Mouse (Mus musculus) testis, adult 2 months (tissue): Measurements from ENCODE around the gene Rwdd3. TPM values are rescaled to one million over a fixed set of nuclear protein-coding genes. Genes with fewer than 3 reads are reported as not detected.

Source experiments
- H3K27ac ChIP-seq: fragments of 200-500 bp; 2 replicates; pipeline ENCODE4 v1.5.1; 2012; ENCODE audit warnings: low read depth, low read length; ENCODE audit not compliant: control insufficient read depth, insufficient read depth
- H3K27me3 ChIP-seq: fragments of 200-500 bp; 2 replicates; pipeline ENCODE4 v1.6.1; 2012; ENCODE audit warnings: mild to moderate bottlenecking, low read length, moderate library complexity; ENCODE audit not compliant: control insufficient read depth, insufficient read depth
- H3K36me3 ChIP-seq: fragments of 200-500 bp; 2 replicates; pipeline ENCODE4 v1.6.1; 2012; ENCODE audit warnings: mild to moderate bottlenecking, low read length; ENCODE audit not compliant: control insufficient read depth, insufficient read depth
- H3K4me1 ChIP-seq: fragments of 200-500 bp; 2 replicates; pipeline ENCODE4 v1.6.1; 2012; ENCODE audit warnings: low read length; ENCODE audit not compliant: control insufficient read depth, insufficient read depth
- H3K4me3 ChIP-seq: fragments of 200-500 bp; 2 replicates; pipeline ENCODE4 v1.5.1; 2012; ENCODE audit warnings: low read depth, mild to moderate bottlenecking, low read length, moderate library complexity, mixed read lengths; ENCODE audit not compliant: control insufficient read depth
- CTCF ChIP-seq: fragments of 200-500 bp; IDR thresholded peaks from 2 replicates; pipeline ENCODE4 v1.5.1; 2012; ENCODE audit warnings: low read depth, mild to moderate bottlenecking, inconsistent platforms, low read length, moderate library complexity; ENCODE audit not compliant: control insufficient read depth, insufficient read depth, insufficient replicate concordance
- POLR2A ChIP-seq: fragments of 200-500 bp; IDR thresholded peaks from 2 replicates; pipeline ENCODE4 v1.6.1; 2012; ENCODE audit warnings: low read depth, mild to moderate bottlenecking, inconsistent platforms, low read length, moderate library complexity; ENCODE audit not compliant: control insufficient read depth
- polyA plus RNA-seq: library from polyadenylated mRNA; depleted of rRNA; stranded (reverse); fragments of >200 nt; gene quantifications from 2 replicates; pipeline ENCODE4 v1.2.3, GENCODE M21; 2012; rRNA removed

Gene Rwdd3
- polyA plus RNA-seq, 1 experiment = 1.8 TPM

- no peaks in the 10 kb centered on the region for H3K4me1 ChIP-seq
- no peaks in the 10 kb centered on the region for H3K36me3 ChIP-seq
- H3K27me3 ChIP-seq = no peaks in the 10 kb centered on the region
- H3K4me3 ChIP-seq = no peak overlapping the region
- H3K27ac ChIP-seq = no peak overlapping the region
- TF ChIP-seq CTCF (no peak), POLR2A (no peak)
Observed at GRCm38 (mm10) chr3:121126476-121126875, 45.0 kb downstream of the Rwdd3 start.

- H3K27me3 ChIP-seq = no peaks in the 10 kb centered on the region
- TF ChIP-seq CTCF (no peak), POLR2A (no peak)
- no peak overlapping the region for H3K4me3 ChIP-seq
- H3K36me3 ChIP-seq = no peaks in the 10 kb centered on the region
- H3K27ac ChIP-seq = no peak overlapping the region
- no peaks in the 10 kb centered on the region for H3K4me1 ChIP-seq
Observed at GRCm38 (mm10) chr3:121121072-121121471, 50.4 kb downstream of the Rwdd3 start.

GRCm38 (mm10) chr3:121116590-121116989 is 54.9 kb downstream of the Rwdd3 start:
- no peaks in the 10 kb centered on the region for H3K36me3 ChIP-seq
- H3K4me1 ChIP-seq = no peaks in the 10 kb centered on the region
- no peaks in the 10 kb centered on the region for H3K27me3 ChIP-seq
- H3K4me3 ChIP-seq = no peak overlapping the region
- no peak for TF ChIP-seq CTCF
- no peak for TF ChIP-seq POLR2A
- H3K27ac ChIP-seq = no peak overlapping the region

- Histone ChIP-seq H3K27ac (no peak overlapping the region), H3K27me3 (no peaks in the 10 kb centered on the region), H3K4me3 (no peak overlapping the region), H3K4me1 (no peaks in the 10 kb centered on the region), H3K36me3 (no peaks in the 10 kb centered on the region)
- no peak for TF ChIP-seq CTCF
- TF ChIP-seq POLR2A = no peak
Observed at GRCm38 (mm10) chr3:121116067-121116466, 55.4 kb downstream of the Rwdd3 start.

GRCm38 (mm10) chr3:121111068-121111467 is 60.4 kb downstream of the Rwdd3 start:
- TF ChIP-seq CTCF (no peak), POLR2A (no peak)
- Histone ChIP-seq H3K27me3 (no peaks in the 10 kb centered on the region; the same call in 1 of the 2 replicates), H3K27ac (no peak overlapping the region), H3K4me3 (no peak overlapping the region), H3K36me3 (no peaks in the 10 kb centered on the region), H3K4me1 (no peaks in the 10 kb centered on the region)

GRCm38 (mm10) chr3:121110430-121110829 is 61.1 kb downstream of the Rwdd3 start:
- TF ChIP-seq POLR2A (no peak), CTCF (no peak)
- no peak overlapping the region for H3K27ac ChIP-seq
- no peaks in the 10 kb centered on the region for H3K36me3 ChIP-seq
- no peaks in the 10 kb centered on the region for H3K4me1 ChIP-seq
- no peak overlapping the region for H3K4me3 ChIP-seq
- no peaks in the 10 kb centered on the region; the same call in 1 of the 2 replicates for H3K27me3 ChIP-seq

- TF ChIP-seq POLR2A = no peak
- no peak for TF ChIP-seq CTCF
- Histone ChIP-seq H3K4me3 (no peak overlapping the region), H3K27ac (no peak overlapping the region), H3K27me3 (no peaks in the 10 kb centered on the region; the same call in 1 of the 2 replicates), H3K36me3 (no peaks in the 10 kb centered on the region), H3K4me1 (peaks cover 2% of the 10 kb centered on the region; the same call in 1 of the 2 replicates)
Observed at GRCm38 (mm10) chr3:121107481-121107880, 64.0 kb downstream of the Rwdd3 start.

- Histone ChIP-seq H3K27ac (no peak overlapping the region), H3K36me3 (no peaks in the 10 kb centered on the region), H3K27me3 (no peaks in the 10 kb centered on the region), H3K4me3 (no peak overlapping the region), H3K4me1 (peaks cover 2% of the 10 kb centered on the region; the same call in 1 of the 2 replicates)
- TF ChIP-seq CTCF (no peak), POLR2A (no peak)
Observed at GRCm38 (mm10) chr3:121105408-121105708, 66.1 kb downstream of the Rwdd3 start.

Other genes starting within 250 kb of the Rwdd3 start
- 158 and 227 TPM in 2 replicates for gene Tmem56, start 111.4 kb upstream of the Rwdd3 start, polyA plus RNA-seq
- 2.5 and 3.3 TPM in 2 replicates for gene Alg14, start 120.1 kb upstream of the Rwdd3 start, polyA plus RNA-seq